ENCODE assay signal across 17 mouse cellular contexts in genomic region chr15:10148196-10148595, GRCm38 (mm10). TPM values are rescaled to one million over a fixed set of nuclear protein-coding genes. Genes with fewer than 3 reads are reported as not detected.
DNase-seq lines count a peak whose midpoint lies in the region; ATAC-seq and TF ChIP-seq lines count a peak whose summit lies in the region.
"Had no signal": no experiment of that assay in that cellular context is flagged by ENCODE, and none has a peak within 500 bp of the region (broad histone marks: within the 10 kb centered on the region; RNA-seq: fewer than 3 reads in every experiment).

No protein-coding gene starts in this region.

- no peaks in the 10 kb centered on the region for H3K36me3 ChIP-seq in forebrain, embryonic 14.5 days (ENCODE audit: control insufficient read depth, insufficient read depth, low read length)
- no peaks in the 10 kb centered on the region for H3K36me3 ChIP-seq in forebrain, embryonic 10.5 days (replicated peaks)
- no peaks in the 10 kb centered on the region for H3K36me3 ChIP-seq in forebrain, postnatal 0 days (ENCODE audit: insufficient read depth)
- H3K36me3 ChIP-seq in forebrain, embryonic 12.5 days (replicated peaks): no peaks in the 10 kb centered on the region
- no peaks in the 10 kb centered on the region for H3K36me3 ChIP-seq in heart, adult 2 months (ENCODE audit: control insufficient read depth, insufficient read depth, low read length)
- H3K36me3 ChIP-seq: embryonic facial prominence, embryonic 10.5 days; embryonic facial prominence, embryonic 12.5 days had no signal

- H3K9me3 ChIP-seq in forebrain, embryonic 14.5 days (replicated peaks; ENCODE audit: control insufficient read depth, low read length): no peaks in the 10 kb centered on the region
- H3K9me3 ChIP-seq in forebrain, embryonic 10.5 days: no peaks in the 10 kb centered on the region
- no peaks in the 10 kb centered on the region for H3K9me3 ChIP-seq in forebrain, postnatal 0 days (ENCODE audit: low read length)
- H3K9me3 ChIP-seq in forebrain, embryonic 12.5 days: no peaks in the 10 kb centered on the region
- H3K9me3 ChIP-seq: embryonic facial prominence, embryonic 10.5 days; embryonic facial prominence, embryonic 12.5 days had no signal

- no peak overlapping the region for H3K4me2 ChIP-seq in forebrain, embryonic 14.5 days (ENCODE audit: low read length)
- H3K4me2 ChIP-seq in forebrain, postnatal 0 days (ENCODE audit: low read depth): no peak overlapping the region
- no peak overlapping the region for H3K4me2 ChIP-seq in forebrain, embryonic 12.5 days
- H3K4me2 ChIP-seq: embryonic facial prominence, embryonic 12.5 days had no signal

- no peak; the same call in 1 of the 2 replicates for ATAC-seq in forebrain, embryonic 14.5 days
- peak; percentile 55; the same call in 1 of the 2 replicates for ATAC-seq in forebrain, postnatal 0 days
- no peak for ATAC-seq in forebrain, embryonic 12.5 days (ENCODE audit: low FRiP score)

- no peak for TF ChIP-seq EP300 in heart, adult 2 months (IDR thresholded peaks at IDR 0.05; ENCODE audit: insufficient read depth, low read depth, low read length)

- no peak for TF ChIP-seq CTCF in forebrain, postnatal 0 days (IDR thresholded peaks at IDR 0.05; ENCODE audit: low read depth)
- TF ChIP-seq CTCF in brain, embryonic 14.5 days (IDR thresholded peaks at IDR 0.05; ENCODE audit: borderline replicate concordance, extremely low read depth, insufficient read depth, insufficient read length): no peak
- TF ChIP-seq CTCF in heart, adult 2 months (IDR thresholded peaks at IDR 0.05): no peak

- no peaks in the 10 kb centered on the region for H3K79me2 ChIP-seq in heart, adult 2 months (replicated peaks; ENCODE audit: control insufficient read depth, insufficient read depth, low read length)

- H3K27ac ChIP-seq in forebrain, embryonic 14.5 days (ENCODE audit: low read depth, low read length): no peak overlapping the region
- no peak overlapping the region for H3K27ac ChIP-seq in forebrain, embryonic 10.5 days
- no peak overlapping the region for H3K27ac ChIP-seq in forebrain, postnatal 0 days (ENCODE audit: low read depth, low read length)
- no peak overlapping the region for H3K27ac ChIP-seq in forebrain, embryonic 12.5 days
- H3K27ac ChIP-seq in heart, adult 2 months: no peak overlapping the region
- H3K27ac ChIP-seq: embryonic facial prominence, embryonic 10.5 days; embryonic facial prominence, embryonic 12.5 days had no signal

- 70% methylated on average over 4 of the region's 4 CpGs for WGBS in forebrain, embryonic 14.5 days
- 86% methylated on average over 4 of the region's 4 CpGs for WGBS in forebrain, embryonic 10.5 days
- WGBS in forebrain, postnatal 0 days: 58% methylated on average over 4 of the region's 4 CpGs
- 84% methylated on average over 4 of the region's 4 CpGs for WGBS in forebrain, embryonic 12.5 days
- WGBS in heart, adult 2 months: 63% methylated on average over 4 of the region's 4 CpGs

- no peak overlapping the region for H3K4me3 ChIP-seq in forebrain, embryonic 14.5 days (ENCODE audit: low read depth, low read length)
- H3K4me3 ChIP-seq in forebrain, embryonic 10.5 days: no peak overlapping the region
- no peak overlapping the region for H3K4me3 ChIP-seq in forebrain, postnatal 0 days (ENCODE audit: low read depth, low read length)
- H3K4me3 ChIP-seq in forebrain, embryonic 12.5 days (replicated peaks): no peak overlapping the region
- H3K4me3 ChIP-seq in heart, adult 2 months: no peak overlapping the region
- H3K4me3 ChIP-seq: embryonic facial prominence, embryonic 10.5 days; embryonic facial prominence, embryonic 12.5 days had no signal

- TF ChIP-seq POLR2A in brain, embryonic 14.5 days (IDR thresholded peaks at IDR 0.05; ENCODE audit: borderline replicate concordance, extremely low read depth, insufficient read depth, insufficient read length, poor library complexity, severe bottlenecking): no peak
- TF ChIP-seq POLR2A in heart, adult 2 months (IDR thresholded peaks at IDR 0.05; ENCODE audit: insufficient read depth, low read depth, low read length): no peak

- DNase-seq in forebrain, embryonic 14.5 days (ENCODE audit: low spot score): peak; percentile 40
- DNase-seq in forebrain, embryonic 10.5 days (ENCODE audit: extremely low spot score, low spot score): no peak
- peak; percentile 8 for DNase-seq in forebrain, postnatal 0 days
- DNase-seq in brain, embryonic 14.5 days (ENCODE audit: low read depth): peak; percentile 31
- DNase-seq in heart, adult 2 months: no peak
- DNase-seq: adrenal gland, adult 2 months; adrenal gland, postnatal 10 days; adrenal gland, postnatal 25 days; cerebellum, adult 11-12 months; cerebellum, adult 2 months; cerebellum, adult 9-10 months; cerebellum, postnatal 10 days; cerebellum, postnatal 25 days had no signal

- H3K9ac ChIP-seq in forebrain, embryonic 14.5 days (ENCODE audit: low read length): no peak overlapping the region
- no peak overlapping the region for H3K9ac ChIP-seq in forebrain, postnatal 0 days
- H3K9ac ChIP-seq in forebrain, embryonic 12.5 days: no peak overlapping the region
- no peak overlapping the region for H3K9ac ChIP-seq in heart, adult 2 months (ENCODE audit: low read depth, low read length)
- H3K9ac ChIP-seq: embryonic facial prominence, embryonic 12.5 days had no signal

- no peaks in the 10 kb centered on the region for H3K27me3 ChIP-seq in forebrain, embryonic 14.5 days (replicated peaks; ENCODE audit: control insufficient read depth, insufficient read depth, low read length)
- no peaks in the 10 kb centered on the region for H3K27me3 ChIP-seq in forebrain, embryonic 10.5 days (ENCODE audit: poor library complexity, severe bottlenecking)
- no peaks in the 10 kb centered on the region for H3K27me3 ChIP-seq in forebrain, postnatal 0 days (ENCODE audit: insufficient read depth, low read length)
- no peaks in the 10 kb centered on the region for H3K27me3 ChIP-seq in forebrain, embryonic 12.5 days
- H3K27me3 ChIP-seq in heart, adult 2 months (ENCODE audit: control insufficient read depth, insufficient read depth, low read length): no peaks in the 10 kb centered on the region
- H3K27me3 ChIP-seq: embryonic facial prominence, embryonic 12.5 days had no signal

- no peaks in the 10 kb centered on the region for H3K4me1 ChIP-seq in forebrain, embryonic 14.5 days (ENCODE audit: control insufficient read depth, insufficient read depth, low read length)
- H3K4me1 ChIP-seq in forebrain, embryonic 10.5 days: no peaks in the 10 kb centered on the region
- H3K4me1 ChIP-seq in forebrain, postnatal 0 days (ENCODE audit: insufficient read depth): no peaks in the 10 kb centered on the region
- H3K4me1 ChIP-seq in forebrain, embryonic 12.5 days: no peaks in the 10 kb centered on the region
- no peaks in the 10 kb centered on the region for H3K4me1 ChIP-seq in heart, adult 2 months (ENCODE audit: control insufficient read depth, insufficient read depth, low read length)
- H3K4me1 ChIP-seq: embryonic facial prominence, embryonic 10.5 days; embryonic facial prominence, embryonic 12.5 days had no signal

- intact Hi-C loops in heart, adult 2 months (cut with DNase I): no loop called here

RNA-seq across cellular contexts. Expression of gene Prlr, which starts 28.8 kb away (rescaled TPM):
- polyA plus RNA-seq in forebrain, embryonic 14.5 days (2014; fragmentation: Nextera tagmentation; extraction: Ambion mirVana): 0.52 and 1.1 TPM in 2 replicates
- polyA plus RNA-seq in forebrain, embryonic 10.5 days (2016; fragmentation: Nextera tagmentation; extraction: Ambion mirVana): 0.07 and 0.30 TPM in 2 replicates
- total RNA-seq in forebrain, postnatal 0 days (2014; rRNA removed): 1.5 and 3.7 TPM in 2 replicates
- 0.89 and 1.9 TPM in 2 replicates for polyA plus RNA-seq in forebrain, postnatal 0 days (2015; fragmentation: Nextera tagmentation; extraction: Ambion mirVana)
- 0.15 and 0.51 TPM in 2 replicates for polyA plus RNA-seq in forebrain, embryonic 12.5 days (2016; fragmentation: Nextera tagmentation; extraction: Ambion mirVana)
- 0.32 and 0.52 TPM in 2 replicates for polyA plus RNA-seq in brain, embryonic 14.5 days (2012; rRNA removed)
- total RNA-seq in heart, adult 2 months (2021): 1 to 10 TPM; 3.0 to 5.5 TPM
- 1.1 TPM in 2 replicates for polyA plus RNA-seq in heart, adult 2 months (2012; rRNA removed)
- total RNA-seq: MEL had no signal

Comparison
In these comparisons a context has a peak if more than half of its experiments do, and no peak if none do; other contexts are left out.
1. DNase-seq: peak in forebrain, embryonic 14.5 days (single experiment), forebrain, postnatal 0 days (single experiment) and brain, embryonic 14.5 days (single experiment); none in forebrain, embryonic 10.5 days (single experiment) and heart, adult 2 months (0 of 2).